Mouse (Mus musculus) lung, adult 2 months (tissue): ENCODE results near the gene Zfp655. TPM values are rescaled to one million over a fixed set of nuclear protein-coding genes. Genes with fewer than 3 reads are reported as not detected.

Experiments
- DNase-seq: peaks from one replicate; pipeline ENCODE4 v3.0.0; 2022
- H3K4me1 ChIP-seq: fragments of 200-500 bp; 2 replicates; pipeline ENCODE4 v1.6.1; 2011; ENCODE audit warnings: low read length; ENCODE audit not compliant: control insufficient read depth, insufficient read depth
- H3K4me3 ChIP-seq: fragments of 200-500 bp; replicated peaks from 2 replicates; pipeline ENCODE3; 2011; ENCODE audit warnings: low read depth, mild to moderate bottlenecking, control low read depth, low read length; ENCODE audit errors: extremely low read depth
- CTCF ChIP-seq: fragments of 200-500 bp; IDR thresholded peaks from 2 replicates; pipeline ENCODE4 v1.5.1; 2011; ENCODE audit warnings: mild to moderate bottlenecking, low read length, control low read depth; ENCODE audit not compliant: insufficient read depth
- POLR2A ChIP-seq: fragments of 200-500 bp; IDR thresholded peaks from 2 replicates; pipeline ENCODE4 v1.6.1; 2011; ENCODE audit warnings: low read depth, mild to moderate bottlenecking, control low read depth, low read length, borderline replicate concordance; ENCODE audit errors: extremely low read depth
- WGBS: fragments of 180-500 bp; shearing (Covaris S2); methylation state at CpG from one replicate; pipeline ENCODE4 v1.1.7; 2018; 5-methylcytosine and 5-hydroxymethylcytosine counted together
- polyA plus RNA-seq: library from polyadenylated mRNA; depleted of rRNA; stranded (reverse); fragments of >200 nt; gene quantifications from 2 replicates; pipeline ENCODE4 v1.2.3, GENCODE M21; 2012; rRNA removed

Zfp655 gene
- polyA plus RNA-seq, result 11.4 and 18.0 TPM in 2 replicates

DNA sequence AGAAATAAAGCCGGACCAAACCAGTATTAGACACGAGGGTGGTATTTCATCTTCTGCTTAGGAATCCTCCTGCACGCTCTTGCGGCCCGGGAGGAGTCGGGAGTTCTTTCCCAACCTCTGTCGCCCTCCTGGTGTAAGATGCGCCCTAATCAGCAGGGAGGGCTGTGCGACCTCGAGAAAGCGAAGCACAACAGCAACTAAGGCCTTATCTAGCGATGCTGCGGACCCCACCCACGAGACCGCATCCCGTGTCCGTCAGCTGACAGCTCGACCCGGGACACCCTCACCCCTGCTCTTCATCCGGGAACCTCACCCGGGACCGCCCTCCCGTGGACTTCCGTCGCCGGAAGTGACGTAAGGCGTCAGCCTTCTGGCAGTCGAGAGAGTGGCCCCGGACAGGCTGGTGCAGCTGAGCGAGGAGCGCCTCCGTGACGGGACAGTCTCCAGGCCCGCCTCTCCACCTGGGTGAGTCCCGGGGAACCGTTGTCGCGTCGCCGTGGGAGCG is at the start of gene Zfp655:
Gene Zfp655 (plus strand): TSS at position 349 of the 505 bp plus-strand sequence.
- TF ChIP-seq CTCF, result no peak
- peak; percentile 97 for TF ChIP-seq POLR2A

DNA sequence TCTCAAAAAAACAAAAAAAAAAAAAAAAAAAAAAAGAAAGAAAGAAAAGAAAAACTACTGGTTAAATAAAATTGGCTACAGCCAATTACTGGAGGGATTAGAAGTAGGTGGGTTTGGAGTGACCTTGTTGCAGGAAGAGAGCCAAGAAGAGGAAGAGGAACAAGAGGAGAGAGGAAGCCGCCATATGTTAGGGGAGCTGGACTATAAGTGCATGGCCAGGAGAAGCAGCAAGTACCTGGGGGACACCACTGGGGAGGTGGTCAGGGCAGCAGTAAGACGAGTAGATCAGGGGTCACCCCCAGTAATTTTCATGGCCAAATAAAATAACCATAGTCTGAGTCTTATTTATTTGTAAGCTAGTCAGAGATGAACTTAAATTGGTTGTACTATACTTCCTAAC is 46.3 kb upstream of the Zfp655 start:
- 87% methylated on average over 2 of the region's 2 CpGs for WGBS
- TF ChIP-seq CTCF (no peak), POLR2A (no peak)
- Histone ChIP-seq H3K4me1 (peaks cover 3% of the 10 kb centered on the region), H3K4me3 (no peak overlapping the region)
- no peak for DNase-seq

More for the DNA sequence above, at the start of gene Zfp655:
- WGBS, result under 1% methylated on average over 42 of the region's 42 CpGs
- peak within 1 kb of the TSS; percentile 68 for H3K4me3 ChIP-seq
- H3K4me1 ChIP-seq, result no peaks in the 10 kb centered on the region; the same call in none of the 2 replicates
- peak; percentile 98 for DNase-seq

DNA sequence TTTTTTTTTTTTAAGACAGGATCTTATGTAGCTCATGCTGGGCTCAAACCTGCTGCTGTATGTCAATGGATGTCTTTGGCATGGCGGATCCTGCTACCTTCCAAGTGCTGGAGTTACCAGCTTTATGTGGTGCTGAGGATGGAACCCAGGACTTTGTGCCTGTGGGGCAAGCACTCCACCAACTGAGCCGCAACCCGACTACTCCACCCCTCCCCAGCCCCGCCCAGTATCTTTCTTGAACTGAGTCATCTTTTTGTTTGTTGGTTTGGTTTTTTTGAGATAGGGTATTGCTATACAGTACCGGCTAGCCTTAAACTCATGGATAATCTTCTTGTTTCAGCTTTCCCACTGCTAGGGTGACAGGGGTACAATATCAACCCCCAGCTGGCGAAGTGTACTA is 42.1 kb upstream of the Zfp655 start:
- WGBS, result 88% methylated on average over 6 of the region's 6 CpGs
- H3K4me1 ChIP-seq, result peaks cover 12% of the 10 kb centered on the region
- no peak for DNase-seq
- TF ChIP-seq POLR2A (no peak), CTCF (no peak)
- no peak overlapping the region for H3K4me3 ChIP-seq

DNA sequence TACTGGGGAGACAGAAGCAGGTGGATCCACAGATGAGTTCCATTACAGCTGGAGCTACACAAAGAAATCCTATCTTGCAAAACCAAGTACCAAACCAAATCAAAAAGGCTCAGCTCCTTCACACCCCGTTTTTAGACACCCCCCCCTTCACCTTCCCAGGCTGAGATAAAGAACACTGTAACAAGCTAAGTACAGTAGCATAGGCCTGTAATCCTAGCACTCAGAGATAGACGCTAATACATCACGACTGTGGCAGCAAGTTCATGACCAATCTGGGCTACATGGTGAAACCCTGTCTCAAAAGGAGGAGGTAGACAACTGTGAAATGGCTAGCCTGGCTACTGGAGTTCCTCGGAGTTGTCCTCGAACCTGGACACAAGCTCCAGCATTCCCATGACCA is 41.1 kb upstream of the Zfp655 start:
- H3K4me3 ChIP-seq, result peak overlapping the region; percentile 88
- WGBS, result 31% methylated on average over 5 of the region's 5 CpGs
- TF ChIP-seq POLR2A, result no peak
- TF ChIP-seq CTCF, result no peak
- H3K4me1 ChIP-seq, result peaks cover 12% of the 10 kb centered on the region
- DNase-seq, result no peak

DNA sequence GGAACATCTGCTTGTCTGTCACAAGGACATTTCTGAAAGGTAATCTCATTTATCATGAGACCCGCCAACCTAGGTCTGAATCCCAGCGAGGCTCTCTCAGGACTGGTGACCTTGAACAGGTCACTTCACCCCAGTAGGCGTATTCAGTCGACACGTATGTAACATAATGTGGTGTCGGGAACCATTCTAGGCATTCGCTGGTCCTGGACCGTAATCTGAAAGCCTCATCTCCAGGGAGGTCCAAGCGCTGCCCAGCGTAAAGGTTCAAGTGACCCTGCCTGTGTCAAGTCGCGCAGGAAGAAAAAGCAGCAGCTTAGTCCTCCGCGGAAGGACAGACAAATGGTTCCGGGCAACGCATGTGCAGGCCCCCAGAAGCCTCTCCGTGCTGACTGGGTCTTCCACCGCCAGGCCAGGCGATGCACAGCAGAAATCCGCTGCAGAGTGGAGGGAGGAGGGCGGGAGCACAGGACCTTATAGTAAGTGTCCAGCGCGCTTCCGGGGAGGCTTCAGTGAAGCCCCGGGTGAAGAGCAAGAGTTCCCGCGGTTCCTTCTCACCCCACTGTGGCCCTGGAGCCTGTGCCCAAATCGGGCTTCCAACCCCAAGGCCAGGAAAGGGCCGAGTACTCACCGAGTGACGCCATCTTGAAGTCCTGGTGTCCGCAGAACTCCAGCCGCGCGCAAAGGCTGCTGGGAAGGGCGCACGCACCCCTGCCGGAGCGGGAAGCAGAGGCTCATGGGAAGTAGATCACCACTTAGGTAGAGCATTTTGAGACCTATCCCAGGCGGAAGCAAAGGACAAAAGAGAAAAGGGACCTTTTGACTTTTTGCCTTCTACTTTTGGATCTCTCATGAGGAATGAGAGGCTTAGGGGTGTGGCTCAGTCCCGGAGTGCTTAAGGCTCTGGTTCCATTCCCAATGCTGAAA is 40.4 kb upstream of the Zfp655 start:
- peak overlapping the region; percentile 88 for H3K4me3 ChIP-seq
- peak; percentile 85 for DNase-seq
- peaks cover 12% of the 10 kb centered on the region for H3K4me1 ChIP-seq
- under 1% methylated on average over 41 of the region's 41 CpGs for WGBS
- TF ChIP-seq CTCF (no peak), POLR2A (peak; percentile 82; the same call in 1 of the 2 replicates)

DNA sequence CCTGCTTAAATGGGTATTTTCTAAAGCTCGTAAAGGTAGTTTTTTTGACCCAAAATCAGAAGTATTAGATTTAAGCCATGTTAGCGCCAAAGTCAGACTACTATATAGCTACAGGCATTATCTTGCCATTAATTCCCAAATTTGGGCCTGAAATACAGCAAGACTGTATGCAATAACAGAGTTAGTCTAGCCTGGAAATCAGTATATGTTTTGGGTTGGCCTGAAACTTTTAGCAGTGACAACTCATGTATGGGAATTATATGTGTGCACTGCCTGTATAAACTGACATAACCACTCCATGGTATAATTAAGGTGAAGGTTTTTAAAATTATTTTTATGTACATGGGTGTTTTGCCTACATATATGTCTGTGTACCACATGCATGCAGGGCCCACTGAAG is 39.6 kb upstream of the Zfp655 start, which contains the start of gene Atp5j2:
Gene Atp5j2 (minus strand): TSS at position 101 of the 400 bp plus-strand sequence.
- 87% methylated on average over 2 of the region's 2 CpGs for WGBS
- Histone ChIP-seq H3K4me1 (peaks cover 12% of the 10 kb centered on the region), H3K4me3 (peak within 1 kb of the TSS; percentile 88)
- TF ChIP-seq POLR2A, result no peak
- no peak for TF ChIP-seq CTCF
- DNase-seq, result no peak

DNA sequence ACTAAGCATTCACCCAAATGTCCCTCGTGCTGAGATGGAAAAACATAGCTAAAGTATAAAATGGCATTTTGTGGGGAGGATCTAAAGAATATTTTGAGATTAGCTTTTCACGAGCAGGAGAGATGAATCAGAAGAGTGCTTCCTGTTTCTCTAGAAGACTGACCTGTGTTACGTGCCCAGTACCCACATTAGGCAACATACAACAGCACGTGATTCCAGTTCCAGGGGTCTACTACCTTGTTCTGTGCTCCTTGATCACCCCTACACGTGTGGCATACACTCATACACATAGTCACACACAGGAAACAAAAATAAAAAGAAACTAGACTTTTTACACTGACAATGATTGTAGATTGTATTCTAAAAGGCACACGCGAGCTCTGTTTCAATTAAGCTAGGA is 31.1 kb upstream of the Zfp655 start:
- TF ChIP-seq POLR2A (no peak), CTCF (no peak)
- WGBS, result 69% methylated on average over 7 of the region's 7 CpGs
- H3K4me3 ChIP-seq, result no peak overlapping the region
- no peak for DNase-seq
- H3K4me1 ChIP-seq, result peaks cover 7% of the 10 kb centered on the region

DNA sequence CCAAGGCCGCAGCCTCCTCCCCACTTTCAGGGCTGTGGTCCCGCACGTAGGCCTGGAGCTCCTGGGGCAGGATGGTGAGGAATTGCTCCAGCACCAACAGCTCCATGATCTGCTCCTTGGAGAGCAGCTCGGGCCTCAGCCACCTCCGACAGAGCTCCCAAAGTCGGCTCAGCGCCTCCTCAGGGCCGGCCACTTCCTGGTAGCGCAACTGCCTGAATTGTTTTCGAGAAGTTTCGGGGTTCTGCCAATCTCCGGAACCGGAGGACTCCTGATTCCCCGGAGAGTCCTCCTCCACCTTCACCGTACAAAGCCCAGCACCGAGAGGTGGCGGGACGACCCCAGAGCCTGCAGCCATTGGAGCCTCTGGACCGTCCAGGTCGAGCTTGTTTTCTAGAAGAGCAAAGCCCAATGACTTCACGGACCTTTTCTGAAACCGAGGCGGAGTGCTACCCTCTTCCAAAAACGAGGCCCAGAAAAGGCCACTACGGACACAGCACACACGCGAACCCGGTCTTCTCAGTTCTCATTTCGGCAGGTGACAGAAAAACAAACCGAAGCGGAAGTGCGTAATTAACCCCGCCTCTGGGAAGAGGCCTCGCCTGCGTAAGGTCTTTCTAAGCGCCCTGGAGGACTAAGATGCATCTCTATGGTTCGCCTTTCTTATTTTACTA is 30.1 kb upstream of the Zfp655 start, which contains the start of gene Zkscan14:
Gene Zkscan14 (minus strand): TSS at position 548 of the 671 bp plus-strand sequence.
- 1% methylated on average over 37 of the region's 37 CpGs for WGBS

DNA sequence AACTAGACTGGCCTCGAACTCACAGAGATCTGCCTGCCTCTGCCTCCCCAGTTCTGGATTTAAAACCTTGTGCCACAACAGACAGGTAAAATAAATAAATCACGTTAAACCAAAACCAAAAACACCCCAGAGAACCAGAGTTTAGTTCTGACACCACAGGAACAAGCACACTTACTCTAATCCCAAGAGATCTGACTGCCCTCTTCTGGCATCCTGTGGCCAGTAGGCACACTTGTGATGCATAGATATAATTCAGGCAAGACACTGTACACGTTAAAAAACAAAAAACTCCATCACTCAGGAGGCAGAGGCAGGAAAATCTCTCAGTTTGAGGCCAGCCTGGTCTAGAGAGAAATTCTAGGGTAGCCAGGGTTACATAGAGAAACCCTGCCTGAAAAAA is 29.1 kb upstream of the Zfp655 start:
- 48% methylated on average over 3 of the region's 3 CpGs for WGBS
- no peak for DNase-seq
- Histone ChIP-seq H3K4me3 (no peak overlapping the region), H3K4me1 (peaks cover 10% of the 10 kb centered on the region)
- TF ChIP-seq POLR2A, result no peak
- TF ChIP-seq CTCF, result no peak

More for the DNA sequence above, 30.1 kb upstream of the Zfp655 start, which contains the start of gene Zkscan14:
- DNase-seq, result peak; percentile 70
- Histone ChIP-seq H3K4me3 (peak within 1 kb of the TSS; percentile 86), H3K4me1 (peaks cover 10% of the 10 kb centered on the region)
- TF ChIP-seq POLR2A (peak; percentile 75; the same call in 1 of the 2 replicates), CTCF (no peak)

DNA sequence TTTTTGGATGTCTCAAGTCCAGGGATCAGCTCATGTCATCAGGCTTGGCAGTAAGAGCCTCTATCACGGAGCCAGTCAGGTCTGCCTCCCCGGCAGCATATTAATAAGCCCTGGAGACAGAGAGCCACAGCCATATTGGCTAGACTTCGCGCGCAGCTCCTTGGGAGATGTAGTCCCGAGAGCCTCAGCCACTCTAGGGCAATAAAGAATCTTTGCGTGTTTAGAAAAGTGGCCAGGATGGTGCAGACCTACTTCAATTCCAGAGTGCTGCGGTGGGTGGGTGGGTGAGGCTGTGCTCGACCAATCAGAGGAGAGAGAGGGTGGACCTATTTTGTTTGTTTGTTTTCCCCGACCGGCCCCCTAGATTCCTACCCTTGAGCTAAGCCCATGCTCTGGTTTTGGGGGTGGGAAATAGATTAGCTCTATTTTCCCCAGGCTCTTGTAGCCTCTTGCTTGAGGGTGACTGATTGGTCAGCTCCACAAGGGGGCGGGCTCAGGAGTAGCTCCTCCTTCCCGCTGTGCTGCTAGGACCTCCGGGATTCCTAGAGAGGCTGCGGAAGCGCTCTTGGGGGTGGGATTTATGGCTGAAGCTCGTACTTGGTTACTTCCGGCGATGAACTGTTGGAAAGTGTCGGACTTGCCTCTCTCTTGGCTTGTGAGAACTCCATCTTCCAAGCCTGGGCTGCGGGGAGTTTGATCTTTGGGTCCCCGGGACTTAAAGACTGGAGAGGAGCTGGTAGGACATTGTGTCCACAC is 27.4 kb upstream of the Zfp655 start, which contains the start of gene Zkscan5:
Gene Zkscan5 (plus strand): TSS at position 627 of the 756 bp plus-strand sequence.
- WGBS, result under 1% methylated on average over 22 of the region's 22 CpGs
- TF ChIP-seq CTCF (no peak), POLR2A (peak; percentile 53; the same call in 1 of the 2 replicates)
- Histone ChIP-seq H3K4me3 (peak within 1 kb of the TSS; percentile 95), H3K4me1 (peaks cover 10% of the 10 kb centered on the region)
- peak; percentile 95 for DNase-seq
